Mouse (Mus musculus): ENCODE data around the gene Aim2.

DNA sequence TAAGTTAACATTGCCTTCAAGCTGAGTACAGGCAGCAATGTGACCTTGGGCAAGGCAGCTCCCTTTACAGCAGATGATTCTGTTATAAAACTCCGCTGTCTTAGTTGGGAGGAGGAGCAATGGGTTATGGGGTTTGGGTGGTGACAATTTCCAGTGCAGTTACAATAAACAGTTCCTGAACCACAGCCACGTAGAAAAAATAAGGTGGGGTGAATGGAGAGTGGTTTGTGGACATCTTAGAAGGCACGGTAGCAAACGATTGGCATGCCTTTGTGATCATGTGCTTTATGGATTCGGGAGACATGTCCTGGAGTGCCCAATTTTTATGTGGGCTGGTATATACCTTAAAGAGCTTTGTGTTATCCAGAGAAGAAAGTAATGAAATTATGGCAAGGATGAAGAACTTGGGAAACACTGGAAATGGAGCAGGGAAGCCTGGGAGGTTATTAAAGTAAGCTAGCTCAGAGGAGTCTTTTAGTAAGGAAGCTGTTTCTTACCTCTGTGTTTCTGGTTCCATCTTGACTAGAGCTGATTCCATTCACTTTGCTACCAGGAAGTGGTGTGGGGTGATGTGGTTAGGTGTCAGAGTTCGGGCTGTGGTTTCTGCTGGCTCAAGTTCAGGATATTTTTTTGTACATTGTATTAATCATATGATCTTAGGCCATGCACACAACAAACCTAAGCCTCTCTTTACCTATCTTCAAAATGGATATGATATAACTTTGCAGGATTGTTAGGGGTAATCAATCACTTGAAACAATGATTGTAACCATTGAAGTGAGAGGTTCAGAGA, 86.7 kb downstream of the Aim2 start:
- no peak for TF ChIP-seq CTCF (conservative IDR thresholded peaks at IDR 0.05; ENCODE audit: low read length)
- no peak for TF ChIP-seq NANOG (IDR thresholded peaks at IDR 0.05; ENCODE audit: borderline replicate concordance, low read length)
- TF ChIP-seq POU5F1 (IDR thresholded peaks at IDR 0.05; ENCODE audit: borderline replicate concordance, low read length): no peak
